Mouse (Mus musculus) cerebellum, adult 2 months (tissue): ENCODE measurements around the gene Slx1b.

Source experiments
- CTCF ChIP-seq: fragments of 200-500 bp; IDR thresholded peaks from 2 replicates; pipeline ENCODE4 v1.5.1; 2011; ENCODE audit warnings: low read depth, mild to moderate bottlenecking, control low read depth, low read length, moderate library complexity, borderline replicate concordance; ENCODE audit not compliant: insufficient read depth
- POLR2A ChIP-seq: fragments of 200-500 bp; IDR thresholded peaks from 2 replicates; pipeline ENCODE4 v1.6.1; 2011; ENCODE audit warnings: low read length, control low read depth, borderline replicate concordance; ENCODE audit not compliant: insufficient read depth

GRCm38 (mm10) chr7:126693256-126693655 is 2.3 kb downstream of the Slx1b start:
- TF ChIP-seq POLR2A (no peak), CTCF (peak; percentile 86)
